Mouse (Mus musculus): Measurements from ENCODE around the gene Ptgs1. TPM values are rescaled to one million over a fixed set of nuclear protein-coding genes. Genes with fewer than 3 reads are reported as not detected.

The Ptgs1 gene
- polyA plus RNA-seq, 1 experiment from 2014 or later, result 4.8 TPM

GRCm38 (mm10) chr2:36237557-36237956, 7.3 kb downstream of the Ptgs1 start:
- Histone ChIP-seq H3K27ac (no peak overlapping the region), H3K9me3 (replicated peaks) (no peaks in the 10 kb centered on the region), H3K4me1 (0 out of 2 replicates have a peak, but pooled peaks cover 4% of the 10 kb centered on the region), H3K27me3 (no peaks in the 10 kb centered on the region), H3K4me2 (replicated peaks) (no peak overlapping the region), H3K9ac (no peak overlapping the region), H3K4me3 (no peak overlapping the region), H3K36me3 (no peaks in the 10 kb centered on the region)
- 94% methylated on average over 6 of the region's 6 CpGs for WGBS
- ATAC-seq (ENCODE audit: low FRiP score), result no peak

GRCm38 (mm10) chr2:36238467-36238866, 8.2 kb downstream of the Ptgs1 start:
- Histone ChIP-seq H3K4me2 (replicated peaks) (no peak overlapping the region), H3K27ac (no peak overlapping the region), H3K4me1 (0 out of 2 replicates have a peak, but pooled peaks cover 4% of the 10 kb centered on the region), H3K9me3 (replicated peaks) (no peaks in the 10 kb centered on the region), H3K9ac (no peak overlapping the region), H3K4me3 (no peak overlapping the region), H3K27me3 (no peaks in the 10 kb centered on the region), H3K36me3 (no peaks in the 10 kb centered on the region)
- ATAC-seq (ENCODE audit: low FRiP score), result no peak
- WGBS, result 76% methylated on average over 3 of the region's 3 CpGs

- no peak overlapping the region for H3K9ac ChIP-seq
- no peaks in the 10 kb centered on the region for H3K27me3 ChIP-seq
- no peak overlapping the region for H3K27ac ChIP-seq
- H3K4me2 ChIP-seq (replicated peaks), result no peak overlapping the region
- no peaks in the 10 kb centered on the region for H3K9me3 ChIP-seq (replicated peaks)
- ATAC-seq (ENCODE audit: low FRiP score), result no peak
- no peak overlapping the region for H3K4me3 ChIP-seq
- 0 out of 2 replicates have a peak, but pooled peaks cover 4% of the 10 kb centered on the region for H3K4me1 ChIP-seq
- 92% methylated on average over 2 of the region's 2 CpGs for WGBS
- no peaks in the 10 kb centered on the region for H3K36me3 ChIP-seq
Measured at GRCm38 (mm10) chr2:36238951-36239350, 8.7 kb downstream of the Ptgs1 start.

- no peaks in the 10 kb centered on the region for H3K36me3 ChIP-seq
- H3K27me3 ChIP-seq, result no peaks in the 10 kb centered on the region
- no peaks in the 10 kb centered on the region for H3K4me1 ChIP-seq
- H3K4me2 ChIP-seq (replicated peaks), result no peak overlapping the region
- H3K9me3 ChIP-seq (replicated peaks), result no peaks in the 10 kb centered on the region
- H3K27ac ChIP-seq, result no peak overlapping the region
- no peak overlapping the region for H3K4me3 ChIP-seq
- WGBS, result 90% methylated on average over 13 of the region's 13 CpGs
- no peak overlapping the region for H3K9ac ChIP-seq
- no peak for ATAC-seq (ENCODE audit: low FRiP score)
Measured at GRCm38 (mm10) chr2:36242514-36242913, 12.3 kb downstream of the Ptgs1 start.

- H3K27me3 ChIP-seq, result no peaks in the 10 kb centered on the region
- 84% methylated on average over 9 of the region's 9 CpGs for WGBS
- H3K27ac ChIP-seq, result no peak overlapping the region
- no peaks in the 10 kb centered on the region for H3K36me3 ChIP-seq
- H3K9ac ChIP-seq, result no peak overlapping the region
- H3K4me2 ChIP-seq (replicated peaks), result no peak overlapping the region
- ATAC-seq (ENCODE audit: low FRiP score), result no peak
- no peak overlapping the region for H3K4me3 ChIP-seq
- H3K9me3 ChIP-seq (replicated peaks), result no peaks in the 10 kb centered on the region
- no peaks in the 10 kb centered on the region for H3K4me1 ChIP-seq
Measured at GRCm38 (mm10) chr2:36243296-36243891, 13.2 kb downstream of the Ptgs1 start.

GRCm38 (mm10) chr2:36243892-36244309, 13.7 kb downstream of the Ptgs1 start:
- no peak overlapping the region for H3K27ac ChIP-seq
- no peaks in the 10 kb centered on the region for H3K27me3 ChIP-seq
- H3K36me3 ChIP-seq, result no peaks in the 10 kb centered on the region
- H3K4me1 ChIP-seq, result no peaks in the 10 kb centered on the region
- ATAC-seq (ENCODE audit: low FRiP score), result no peak
- H3K4me3 ChIP-seq, result no peak overlapping the region
- 77% methylated on average over 5 of the region's 5 CpGs for WGBS
- no peak overlapping the region for H3K4me2 ChIP-seq (replicated peaks)
- no peak overlapping the region for H3K9ac ChIP-seq
- H3K9me3 ChIP-seq (replicated peaks), result no peaks in the 10 kb centered on the region

GRCm38 (mm10) chr2:36244705-36245104, 14.5 kb downstream of the Ptgs1 start:
- H3K27ac ChIP-seq, result no peak overlapping the region
- no peak overlapping the region for H3K4me2 ChIP-seq (replicated peaks)
- H3K9me3 ChIP-seq (replicated peaks), result no peaks in the 10 kb centered on the region
- H3K27me3 ChIP-seq, result no peaks in the 10 kb centered on the region
- H3K4me1 ChIP-seq, result no peaks in the 10 kb centered on the region
- no peaks in the 10 kb centered on the region for H3K36me3 ChIP-seq
- H3K9ac ChIP-seq, result no peak overlapping the region
- no peak for ATAC-seq (ENCODE audit: low FRiP score)
- whole genome bisulfite sequencing, result 92% methylated on average over 3 of the region's 3 CpGs
- H3K4me3 ChIP-seq, result no peak overlapping the region

GRCm38 (mm10) chr2:36247964-36248363, 17.7 kb downstream of the Ptgs1 start:
- no peaks in the 10 kb centered on the region for H3K9me3 ChIP-seq (replicated peaks)
- no peaks in the 10 kb centered on the region for H3K36me3 ChIP-seq
- H3K4me3 ChIP-seq, result no peak overlapping the region
- H3K27me3 ChIP-seq, result no peaks in the 10 kb centered on the region
- no peak overlapping the region for H3K9ac ChIP-seq
- no peak overlapping the region for H3K27ac ChIP-seq
- no peak for ATAC-seq (ENCODE audit: low FRiP score)
- H3K4me2 ChIP-seq (replicated peaks), result no peak overlapping the region
- WGBS, result 84% methylated on average over 3 of the region's 3 CpGs
- no peaks in the 10 kb centered on the region for H3K4me1 ChIP-seq

- 86% methylated on average over 8 of the region's 8 CpGs for WGBS
- Histone ChIP-seq H3K4me3 (no peak overlapping the region), H3K4me1 (no peaks in the 10 kb centered on the region), H3K27ac (no peak overlapping the region), H3K9ac (no peak overlapping the region), H3K9me3 (replicated peaks) (no peaks in the 10 kb centered on the region), H3K27me3 (no peaks in the 10 kb centered on the region), H3K36me3 (no peaks in the 10 kb centered on the region), H3K4me2 (replicated peaks) (no peak overlapping the region)
- ATAC-seq (ENCODE audit: low FRiP score), result no peak
Measured at GRCm38 (mm10) chr2:36251156-36251555, 20.9 kb downstream of the Ptgs1 start.

GRCm38 (mm10) chr2:36252505-36252904, 22.3 kb downstream of the Ptgs1 start:
- Histone ChIP-seq H3K9ac (no peak overlapping the region), H3K27me3 (no peaks in the 10 kb centered on the region), H3K4me1 (no peaks in the 10 kb centered on the region), H3K27ac (no peak overlapping the region), H3K9me3 (replicated peaks) (no peaks in the 10 kb centered on the region), H3K4me3 (no peak overlapping the region), H3K4me2 (replicated peaks) (no peak overlapping the region), H3K36me3 (no peaks in the 10 kb centered on the region)
- 91% methylated on average over 4 of the region's 4 CpGs for WGBS
- ATAC-seq (ENCODE audit: low FRiP score), result no peak

- ATAC-seq (ENCODE audit: low FRiP score), result no peak
- Histone ChIP-seq H3K4me1 (no peaks in the 10 kb centered on the region), H3K4me3 (no peak overlapping the region), H3K9me3 (replicated peaks) (no peaks in the 10 kb centered on the region), H3K9ac (no peak overlapping the region), H3K36me3 (no peaks in the 10 kb centered on the region), H3K27me3 (no peaks in the 10 kb centered on the region), H3K27ac (no peak overlapping the region), H3K4me2 (replicated peaks) (no peak overlapping the region)
- WGBS, result 92% methylated on average over 2 of the region's 2 CpGs
Measured at GRCm38 (mm10) chr2:36254445-36254844, 24.2 kb downstream of the Ptgs1 start.

- no peak for ATAC-seq (ENCODE audit: low FRiP score)
- no peaks in the 10 kb centered on the region for H3K27me3 ChIP-seq
- H3K9me3 ChIP-seq (replicated peaks), result no peaks in the 10 kb centered on the region
Measured at GRCm38 (mm10) chr2:36256931-36257330, 26.7 kb downstream of the Ptgs1 start.

GRCm38 (mm10) chr2:36259382-36259781, 29.2 kb downstream of the Ptgs1 start:
- 62% methylated on average over 4 of the region's 4 CpGs for WGBS
- Histone ChIP-seq H3K27me3 (no peaks in the 10 kb centered on the region), H3K9me3 (replicated peaks) (no peaks in the 10 kb centered on the region), H3K36me3 (no peaks in the 10 kb centered on the region), H3K4me2 (replicated peaks) (no peak overlapping the region), H3K4me3 (no peak overlapping the region), H3K4me1 (no peaks in the 10 kb centered on the region), H3K27ac (no peak overlapping the region), H3K9ac (no peak overlapping the region)
- ATAC-seq (ENCODE audit: low FRiP score), result no peak

More at GRCm38 (mm10) chr2:36256931-36257330, 26.7 kb downstream of the Ptgs1 start:
- Histone ChIP-seq H3K9ac (no peak overlapping the region), H3K4me3 (no peak overlapping the region), H3K4me1 (no peaks in the 10 kb centered on the region), H3K27ac (no peak overlapping the region), H3K4me2 (replicated peaks) (no peak overlapping the region), H3K36me3 (no peaks in the 10 kb centered on the region)
